In the genomic region with DNA sequence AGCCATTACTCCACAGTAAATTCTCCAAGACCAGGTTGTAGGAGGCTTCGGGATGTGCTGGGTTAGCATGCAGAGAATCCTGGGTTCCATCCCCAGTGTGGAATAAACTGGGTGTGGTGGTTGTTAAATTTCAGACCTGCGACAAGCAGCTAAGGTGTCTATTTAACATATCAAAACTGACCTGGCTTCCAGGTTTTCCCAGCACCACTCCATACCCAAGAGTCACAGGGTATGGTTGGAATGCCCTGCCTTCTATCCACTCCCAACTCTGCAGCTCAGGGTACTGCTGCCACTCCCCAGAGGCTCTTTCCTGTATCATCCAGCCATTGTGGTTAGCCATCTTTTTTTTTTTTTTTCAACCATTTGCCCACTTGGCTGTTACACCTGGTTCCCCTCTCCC, we compare ENCODE assay signal across 26 mouse cellular contexts. TPM values are rescaled to one million over a fixed set of nuclear protein-coding genes. Genes with fewer than 3 reads are reported as not detected.
"Had no signal": no experiment of that assay in that cellular context is flagged by ENCODE, and none has a peak within 500 bp of the region (broad histone marks: within the 10 kb centered on the region; RNA-seq: fewer than 3 reads in every experiment).

No protein-coding gene starts in this region.

- H3K4me1 ChIP-seq: heart, embryonic 12.5 days; hindbrain, embryonic 10.5 days; hindbrain, embryonic 12.5 days; intestine, embryonic 15.5 days; limb, embryonic 12.5 days; liver, embryonic 13.5 days had no signal

- DNase-seq: gastrocnemius, postnatal 14 days; gastrocnemius, postnatal 36 days; heart, adult 18-20 months; heart, postnatal 10 days; heart, postnatal 4 days; kidney, adult 18-20 months; kidney, adult 8-10 months; kidney, postnatal 10 days; kidney, postnatal 25 days; kidney, postnatal 4 days; liver; liver, embryonic 13.5 days had no signal

- H3K36me3 ChIP-seq: heart, embryonic 10.5 days; heart, embryonic 12.5 days; hindbrain, embryonic 10.5 days; hindbrain, embryonic 12.5 days; intestine, embryonic 15.5 days; limb, embryonic 10.5 days; limb, embryonic 12.5 days; liver, embryonic 13.5 days had no signal

- H3K9me3 ChIP-seq: heart, embryonic 10.5 days; hindbrain, embryonic 10.5 days; hindbrain, embryonic 12.5 days; intestine, embryonic 15.5 days; limb, embryonic 10.5 days; limb, embryonic 12.5 days; liver, embryonic 13.5 days had no signal

- H3K9ac ChIP-seq: heart, embryonic 12.5 days; hindbrain, embryonic 12.5 days; hindbrain, embryonic 14.5 days; intestine, embryonic 15.5 days; limb, embryonic 12.5 days; liver, embryonic 13.5 days had no signal

- H3K27ac ChIP-seq: heart, embryonic 10.5 days; hindbrain, embryonic 10.5 days; hindbrain, embryonic 12.5 days; hindbrain, embryonic 14.5 days; intestine, embryonic 15.5 days; layer of hippocampus, adult 2 months; left cerebral cortex, adult 2 months; limb, embryonic 10.5 days; limb, embryonic 12.5 days; liver, embryonic 13.5 days had no signal

- H3K27me3 ChIP-seq: intestine, embryonic 15.5 days; limb, embryonic 12.5 days; liver, embryonic 13.5 days had no signal

- H3K4me3 ChIP-seq: heart, embryonic 10.5 days; heart, embryonic 12.5 days; hindbrain, embryonic 10.5 days; hindbrain, embryonic 12.5 days; intestine, embryonic 15.5 days; layer of hippocampus, adult 2 months; left cerebral cortex, adult 2 months; limb, embryonic 10.5 days; limb, embryonic 12.5 days; liver, embryonic 13.5 days had no signal

RNA-seq across cellular contexts. Expression of gene Tfap2c, which starts 19.1 kb away (rescaled TPM):
- total RNA-seq: gastrocnemius, adult 18-20 months; gastrocnemius, adult 8-10 months; gastrocnemius, postnatal 14 days; gastrocnemius, postnatal 36 days; heart, adult 18-20 months; heart, adult 8-10 months; heart, postnatal 10 days; heart, postnatal 25 days; heart, postnatal 4 days had no signal
